Mouse (Mus musculus) megakaryocyte-erythroid progenitor cell, adult 5-6 weeks (primary cell): Measurements from ENCODE around the gene Bcar3. TPM values are rescaled to one million over a fixed set of nuclear protein-coding genes. Genes with fewer than 3 reads are reported as not detected.

Source experiments
- ATAC-seq: replicated peaks from 2 replicates; pipeline ENCODE4 v1.8.0; 2016; ENCODE audit warnings: mild to moderate bottlenecking, inconsistent platforms; ENCODE audit not compliant: severe bottlenecking, poor library complexity, low FRiP score, low TSS enrichment
- total RNA-seq, 2 experiments: library from RNA; stranded (forward) in 1 of 2; stranded (reverse) in 1 of 2; fragments of 200-1000, 215-1000 nt in 1 of 2; fragments of >200 nt in 1 of 2; fragmentation: Nextera tagmentation in 1 of 2; gene quantifications; 2 replicates each; pipeline ENCODE4 v1.2.3; 2014 to 2017

Gene Bcar3
- total RNA-seq, 2 experiments from 2014 or later, result not detected

DNA sequence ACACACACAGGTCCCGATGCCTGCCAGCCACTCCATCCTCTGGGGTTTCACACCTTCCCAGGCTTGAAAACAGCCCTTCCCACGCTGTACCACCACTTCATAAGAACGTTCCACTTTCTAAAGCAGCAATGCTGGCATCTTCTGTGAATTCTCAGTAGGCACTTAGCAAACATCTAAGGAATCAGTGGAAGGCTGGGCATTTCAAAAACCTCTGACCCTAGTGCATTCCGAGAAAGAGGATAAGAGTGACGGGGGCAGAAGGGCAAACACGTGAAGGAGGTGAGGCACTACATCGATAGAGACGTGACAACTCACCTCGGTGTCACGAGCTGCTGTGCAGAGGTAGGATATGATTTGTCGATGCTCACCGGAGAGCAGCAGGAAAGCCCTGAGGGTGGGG lies 36.5 kb downstream of the Bcar3 start:
- ATAC-seq, result no peak

- ATAC-seq, result no peak
Observed at GRCm38 (mm10) chr3:122333493-122333892, 39.6 kb downstream of the Bcar3 start.

DNA sequence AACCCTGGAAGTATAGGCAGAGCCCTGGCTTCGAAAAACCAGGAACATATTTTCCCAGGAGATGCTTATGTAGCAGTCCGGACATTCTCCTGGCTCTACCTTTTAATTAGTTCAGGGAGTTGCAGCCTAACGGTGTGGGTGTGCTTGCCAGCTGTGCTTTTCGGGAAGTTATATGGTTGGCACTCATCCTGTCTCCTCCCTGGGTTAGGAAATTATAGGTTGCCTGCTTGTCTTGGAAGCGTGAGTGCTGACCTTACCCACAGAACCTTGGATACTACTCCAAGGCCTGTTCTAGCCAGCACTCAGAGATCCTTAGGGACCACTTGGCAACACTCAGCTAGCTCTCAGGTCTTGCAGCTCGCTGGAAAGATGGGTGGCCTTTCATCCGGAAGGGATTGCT lies 40.0 kb downstream of the Bcar3 start:
- no peak for ATAC-seq

DNA sequence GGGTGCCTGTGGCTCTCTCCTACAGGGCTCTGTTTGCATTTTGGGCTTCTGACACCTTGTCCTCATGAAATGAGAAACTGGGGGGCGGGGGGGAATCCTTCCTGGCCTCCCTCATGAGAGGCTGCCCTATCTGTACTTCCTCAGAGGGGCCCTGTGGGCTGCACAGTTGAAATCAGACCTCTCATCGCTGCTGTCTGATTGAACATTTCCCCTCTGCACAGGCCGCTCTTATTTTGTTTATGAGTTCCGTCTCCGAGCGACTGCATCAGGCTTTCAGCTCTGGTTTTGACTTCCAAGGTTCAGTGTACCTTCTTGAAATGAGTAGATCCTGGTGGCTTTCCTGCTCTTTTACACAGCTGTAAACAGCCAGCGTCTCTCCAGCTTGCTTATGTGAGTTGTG lies 40.4 kb downstream of the Bcar3 start:
- ATAC-seq, result peak; percentile 65

- ATAC-seq, result no peak
Observed at GRCm38 (mm10) chr3:122336030-122336429, 42.1 kb downstream of the Bcar3 start.

GRCm38 (mm10) chr3:122337992-122338391 lies 44.1 kb downstream of the Bcar3 start:
- no peak for ATAC-seq

DNA sequence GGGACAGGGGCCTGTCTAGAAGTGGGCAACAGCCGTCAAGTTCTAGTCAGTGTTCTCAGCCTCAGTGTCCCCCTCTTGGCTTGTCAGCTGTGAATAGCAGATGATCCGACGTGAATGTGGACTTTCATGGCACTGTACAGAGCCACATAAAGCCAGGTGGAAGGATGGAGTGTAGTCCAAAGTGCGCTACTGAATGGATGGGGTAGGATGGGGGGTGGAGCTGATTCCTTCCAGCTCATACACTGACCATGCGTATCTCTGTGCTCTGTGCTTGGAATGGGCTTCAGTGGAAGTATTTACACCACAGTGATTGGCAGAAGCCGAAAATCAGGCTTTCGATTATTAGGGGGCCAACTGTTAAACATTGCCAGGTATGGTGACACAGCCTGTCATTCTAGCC lies 45.0 kb downstream of the Bcar3 start:
- ATAC-seq, result no peak

- ATAC-seq, result no peak
Observed at GRCm38 (mm10) chr3:122340135-122341068, 46.5 kb downstream of the Bcar3 start.

DNA sequence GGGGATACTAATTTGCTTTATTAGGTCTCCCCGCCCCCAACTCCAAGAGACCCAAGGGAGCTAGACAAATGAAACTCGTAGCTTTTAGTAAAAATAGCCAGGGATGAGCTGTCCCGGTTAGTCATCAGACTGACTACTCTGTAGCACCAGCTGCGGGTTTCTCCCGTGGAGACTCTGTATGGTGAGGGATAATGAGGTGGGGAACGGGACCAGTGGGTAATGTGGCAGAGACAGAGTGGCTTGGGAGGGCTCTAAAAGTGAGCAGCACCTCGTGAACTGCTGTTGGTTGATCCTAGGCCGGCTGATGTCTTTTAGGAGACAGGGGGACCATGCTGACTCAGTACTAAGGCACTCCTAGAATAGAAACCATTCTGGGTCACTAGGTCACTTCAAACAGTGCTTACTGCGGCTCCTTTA lies 49.5 kb downstream of the Bcar3 start:
- no peak for ATAC-seq

GRCm38 (mm10) chr3:122344350-122344749 lies 50.4 kb downstream of the Bcar3 start:
- no peak for ATAC-seq

GRCm38 (mm10) chr3:122345977-122346472 lies 52.1 kb downstream of the Bcar3 start:
- ATAC-seq, result peak; percentile 51

- peak; percentile 16; the same call in 1 of the 2 replicates for ATAC-seq
Observed at GRCm38 (mm10) chr3:122346600-122346999, 52.7 kb downstream of the Bcar3 start.

DNA sequence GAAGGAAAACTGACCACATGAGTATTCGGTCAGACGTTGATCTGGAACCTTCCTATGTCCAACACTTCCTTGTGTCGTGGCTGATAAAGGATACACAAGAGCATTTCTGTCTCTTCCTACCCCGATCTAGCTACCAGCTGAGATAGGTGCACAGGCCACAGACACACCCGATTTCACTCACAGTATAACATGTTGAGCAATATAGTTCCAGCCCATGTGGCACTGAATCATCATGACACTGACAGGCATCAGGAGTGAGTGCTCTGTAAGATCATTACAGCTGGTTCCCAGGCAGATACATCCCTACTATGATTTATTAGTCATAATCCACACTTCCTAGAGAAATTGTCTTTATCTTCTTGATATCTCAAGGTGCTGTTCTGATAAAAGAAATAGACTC lies 54.7 kb downstream of the Bcar3 start:
- no peak for ATAC-seq

DNA sequence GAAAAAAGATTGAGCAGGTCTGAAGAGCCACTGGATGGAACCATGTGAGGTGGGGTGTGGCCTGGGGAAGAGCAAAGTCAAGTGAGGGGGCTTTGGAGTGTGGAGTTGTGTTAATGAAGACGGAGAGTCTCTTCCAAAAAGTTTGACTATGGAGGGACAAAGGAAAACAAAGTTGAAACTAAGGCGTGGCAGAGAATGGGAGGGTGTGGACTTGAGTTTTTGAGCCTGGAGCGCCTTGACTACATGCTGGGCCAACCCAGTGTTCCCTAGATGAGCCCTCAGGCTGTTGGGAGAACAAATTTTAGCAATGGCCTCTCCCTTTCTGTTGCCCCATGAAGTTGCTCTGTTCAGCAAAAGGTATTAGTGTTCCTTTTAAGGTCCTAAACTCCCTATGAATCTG lies 58.9 kb downstream of the Bcar3 start:
- ATAC-seq, result no peak

GRCm38 (mm10) chr3:122359426-122359825 lies 65.5 kb downstream of the Bcar3 start:
- no peak for ATAC-seq

- no peak for ATAC-seq
Observed at GRCm38 (mm10) chr3:122359954-122360353, 66.0 kb downstream of the Bcar3 start.

DNA sequence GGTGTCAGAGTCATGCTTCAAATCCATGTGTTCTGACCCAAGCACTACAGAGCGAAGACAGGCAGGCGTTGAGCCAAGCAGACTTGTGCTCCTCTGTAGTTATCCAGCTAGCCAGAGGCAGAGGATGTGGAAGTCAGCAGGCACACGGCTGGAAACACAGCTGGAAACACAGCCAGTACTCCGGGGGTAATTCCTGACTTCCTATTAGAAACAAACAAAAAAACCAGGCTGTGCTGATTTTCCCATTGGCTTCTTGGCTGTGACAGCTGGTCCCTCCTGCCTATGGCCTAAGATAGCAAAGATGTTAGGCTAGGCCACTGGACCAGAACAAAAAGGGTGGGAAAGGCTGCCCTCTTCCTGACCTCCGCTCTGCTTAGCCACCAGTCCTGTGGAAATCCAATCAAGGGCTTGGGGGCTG lies 66.8 kb downstream of the Bcar3 start:
- ATAC-seq, result no peak

- ATAC-seq, result no peak
Observed at GRCm38 (mm10) chr3:122362719-122363118, 68.8 kb downstream of the Bcar3 start.

- no peak for ATAC-seq
Observed at GRCm38 (mm10) chr3:122364565-122364964, 70.6 kb downstream of the Bcar3 start.

GRCm38 (mm10) chr3:122365326-122365725 lies 71.4 kb downstream of the Bcar3 start:
- ATAC-seq, result no peak
